Mouse (Mus musculus) liver, embryonic 11.5 days (tissue): ENCODE measurements around the gene 4931429L15Rik. TPM values are rescaled to one million over a fixed set of nuclear protein-coding genes. Genes with fewer than 3 reads are reported as not detected.
A peak's percentile ranks its signal among the peaks of the same experiment; 100 is the strongest.
"Not testable (repeated sequence)": the region's sequence is repeated elsewhere in the genome, so short reads cannot be mapped to it uniquely, and the experiment has no call there.

ENCODE experiments used
- ATAC-seq: fragments of 200-750 bp; cut with Nextera tagmentation; replicated peaks from 2 replicates; pipeline ENCODE4 v1.8.0; 2017; ENCODE audit warnings: moderate number of reproducible peaks, mild to moderate bottlenecking, moderate TSS enrichment, moderate library complexity; ENCODE audit not compliant: low FRiP score
- DNase-seq: peaks from one replicate; pipeline ENCODE4 v3.0.0-alpha.2; 2017; ENCODE audit warnings: low spot score
- H3K27ac ChIP-seq: fragments of 300-500 bp; sonication (generic); 2 replicates; pipeline ENCODE4 v1.5.1; 2014; ENCODE audit warnings: mild to moderate bottlenecking, low read depth, low read length, control low read depth
- H3K27me3 ChIP-seq: fragments of 300-500 bp; sonication (generic); replicated peaks from 2 replicates; pipeline ENCODE4 v1.6.1; 2014; ENCODE audit warnings: low read length, mixed read lengths; ENCODE audit not compliant: control insufficient read depth, insufficient read depth
- H3K36me3 ChIP-seq: fragments of 300-500 bp; sonication (generic); 2 replicates; pipeline ENCODE4 v1.6.1; 2014; ENCODE audit warnings: mild to moderate bottlenecking, low read length, moderate library complexity, mixed read lengths; ENCODE audit not compliant: control insufficient read depth, insufficient read depth
- H3K4me1 ChIP-seq: fragments of 300-500 bp; sonication (generic); replicated peaks from 2 replicates; pipeline ENCODE4 v1.6.1; 2014; ENCODE audit warnings: low read length, mixed read lengths; ENCODE audit not compliant: control insufficient read depth, insufficient read depth
- H3K4me2 ChIP-seq: fragments of 300-500 bp; sonication (generic); 2 replicates; pipeline ENCODE4 v1.6.1; 2014; ENCODE audit warnings: mild to moderate bottlenecking, control low read depth, moderate library complexity
- H3K4me3 ChIP-seq: fragments of 300-500 bp; sonication (generic); 2 replicates; pipeline ENCODE4 v1.5.1; 2014; ENCODE audit warnings: low read depth, low read length, control low read depth
- H3K9ac ChIP-seq: fragments of 300-500 bp; sonication (generic); 2 replicates; pipeline ENCODE4 v1.6.1; 2014; ENCODE audit warnings: low read depth, low read length, control low read depth
- H3K9me3 ChIP-seq: fragments of 300-500 bp; sonication (generic); 2 replicates; pipeline ENCODE4 v1.6.1; 2016; ENCODE audit warnings: low read length, inconsistent platforms, mixed read lengths; ENCODE audit not compliant: control insufficient read depth
- WGBS: fragments of 180-500 bp; shearing (Covaris S2); extraction: QIAGEN DNeasy Blood & Tissue Kit; methylation state at CpG from one replicate; pipeline ENCODE4 v1.1.7; 2014; 5-methylcytosine and 5-hydroxymethylcytosine counted together
- polyA plus RNA-seq: library from polyadenylated mRNA; unstranded; fragments of >200 nt; fragmentation: Nextera tagmentation; extraction: Ambion mirVana; gene quantifications from 2 replicates; pipeline ENCODE4 v1.2.1, GENCODE M21; 2014

The 4931429L15Rik gene
- polyA plus RNA-seq, 1 experiment from 2014 or later, result not detected

DNA sequence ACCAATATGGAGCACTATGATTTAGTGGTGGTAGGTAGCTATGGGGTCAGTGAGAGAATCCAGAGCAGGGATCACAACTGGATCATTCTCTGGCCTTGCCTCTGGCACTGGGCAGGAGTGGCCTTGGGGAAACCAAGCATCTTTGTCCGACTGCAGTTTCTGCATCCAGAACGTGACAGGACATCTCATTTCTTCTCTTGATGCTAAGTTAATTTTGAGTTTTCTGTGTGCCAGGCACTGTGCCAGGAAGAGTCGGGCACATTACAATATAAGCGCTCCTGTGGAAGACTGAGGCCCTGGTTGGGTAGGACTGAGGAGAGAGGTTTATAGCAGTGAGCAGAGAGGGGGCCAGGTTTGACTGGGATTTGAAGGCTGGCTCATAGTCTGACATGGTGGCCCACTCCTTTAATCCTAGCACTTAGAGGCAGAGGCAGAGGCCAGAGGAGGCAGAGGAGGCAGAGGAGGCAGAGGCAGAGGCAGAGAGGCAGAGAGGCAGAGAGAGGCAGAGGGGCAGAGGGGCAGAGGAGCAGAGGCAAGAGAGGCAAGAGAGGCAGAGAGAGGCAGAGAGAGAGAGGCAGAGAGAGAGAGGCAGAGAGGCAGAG lies 19.4 kb upstream of the 4931429L15Rik start:
- H3K36me3 ChIP-seq, result no peaks in the 10 kb centered on the region
- no peak overlapping the region for H3K4me3 ChIP-seq
- WGBS, result 75% methylated on average over 4 of the region's 4 CpGs
- no peaks in the 10 kb centered on the region for H3K9me3 ChIP-seq
- DNase-seq, result peak; percentile 15
- H3K4me1 ChIP-seq, result no peaks in the 10 kb centered on the region
- no peak for ATAC-seq
- H3K27ac ChIP-seq, result no peak overlapping the region
- H3K9ac ChIP-seq, result no peak overlapping the region
- peaks cover 12% of the 10 kb centered on the region; the same call in 1 of the 2 replicates for H3K27me3 ChIP-seq
- H3K4me2 ChIP-seq, result no peak overlapping the region

DNA sequence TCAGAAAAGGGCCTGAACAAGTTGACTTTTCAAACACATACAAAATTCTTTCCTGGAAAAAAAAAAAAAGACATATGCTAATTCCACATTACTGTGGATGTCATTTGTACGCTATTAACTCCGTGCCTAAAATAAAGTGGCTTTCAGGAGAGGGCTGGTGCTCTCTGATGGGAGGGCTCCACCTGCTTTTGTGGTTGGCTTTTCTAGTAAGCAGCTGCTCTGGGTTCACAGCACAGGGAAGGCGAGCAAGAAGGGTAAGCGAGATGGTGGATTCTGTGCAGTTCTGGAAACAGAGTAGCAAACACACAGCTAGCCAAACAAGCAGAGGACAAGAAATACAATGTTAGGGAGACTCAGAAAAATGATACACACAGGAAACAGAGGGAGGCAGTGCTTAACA lies 18.6 kb upstream of the 4931429L15Rik start:
- Histone ChIP-seq H3K4me2 (no peak overlapping the region), H3K27ac (no peak overlapping the region), H3K36me3 (no peaks in the 10 kb centered on the region), H3K27me3 (peaks cover 15% of the 10 kb centered on the region; the same call in 1 of the 2 replicates), H3K4me3 (no peak overlapping the region), H3K9ac (no peak overlapping the region), H3K4me1 (no peaks in the 10 kb centered on the region), H3K9me3 (no peaks in the 10 kb centered on the region)
- ATAC-seq (no peak), DNase-seq (no peak)
- 64% methylated on average over 4 of the region's 4 CpGs for WGBS

DNA sequence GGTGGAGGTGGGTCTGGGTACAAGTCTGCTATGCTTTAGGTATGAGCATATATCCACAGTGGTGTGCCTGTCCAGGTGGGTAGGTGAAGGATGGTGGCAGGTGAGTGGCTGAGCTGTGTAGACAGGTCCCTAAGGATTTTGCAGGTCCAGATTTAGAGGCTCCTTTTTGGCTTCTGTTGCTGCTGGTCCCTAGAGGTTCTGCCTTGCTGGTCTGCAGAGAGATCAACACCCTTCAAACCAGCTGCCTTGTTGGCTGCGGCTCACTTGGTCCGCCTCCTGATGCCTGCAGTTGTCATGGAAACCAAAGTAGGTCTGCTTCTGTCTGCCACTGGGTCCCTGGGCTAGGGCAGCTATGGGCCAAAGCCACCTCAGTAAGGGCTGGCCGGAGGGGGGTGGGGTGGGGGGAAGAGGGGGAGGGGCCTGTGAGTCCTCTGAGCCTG lies 18.1 kb upstream of the 4931429L15Rik start:
- Histone ChIP-seq H3K27me3 (peaks cover 18% of the 10 kb centered on the region; the same call in 1 of the 2 replicates), H3K9me3 (no peaks in the 10 kb centered on the region), H3K4me2 (no peak overlapping the region), H3K27ac (no peak overlapping the region), H3K4me1 (no peaks in the 10 kb centered on the region), H3K36me3 (no peaks in the 10 kb centered on the region), H3K9ac (no peak overlapping the region), H3K4me3 (no peak overlapping the region)
- 30% methylated on average over 3 of the region's 3 CpGs for WGBS
- ATAC-seq, result no peak
- DNase-seq, result peak; percentile 32

DNA sequence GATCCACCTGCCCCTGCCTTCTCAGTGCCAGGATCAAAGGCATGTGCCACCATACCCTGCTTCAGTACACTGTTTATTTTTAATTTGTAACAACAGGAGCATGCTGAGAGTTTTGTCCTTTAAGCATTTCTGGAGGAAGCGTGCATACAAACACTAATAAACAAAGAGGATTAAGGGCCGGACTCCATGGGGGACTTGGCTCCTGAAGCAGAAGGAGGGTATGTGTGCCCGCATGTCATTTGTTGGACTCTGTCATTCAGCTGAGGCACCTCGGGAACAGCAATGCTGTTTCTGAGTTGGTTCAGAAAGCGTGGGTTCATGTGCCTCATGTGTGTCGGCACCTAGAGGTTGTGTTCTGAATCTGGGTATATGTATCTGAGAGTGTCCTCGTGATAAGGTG lies 17.5 kb upstream of the 4931429L15Rik start:
- Histone ChIP-seq H3K4me3 (no peak overlapping the region), H3K36me3 (no peaks in the 10 kb centered on the region), H3K4me1 (no peaks in the 10 kb centered on the region), H3K9me3 (no peaks in the 10 kb centered on the region), H3K4me2 (no peak overlapping the region), H3K9ac (no peak overlapping the region), H3K27me3 (peaks cover 21% of the 10 kb centered on the region; the same call in 1 of the 2 replicates), H3K27ac (no peak overlapping the region)
- DNase-seq, result peak; percentile 29
- ATAC-seq, result no peak
- WGBS, result 69% methylated on average over 7 of the region's 7 CpGs

DNA sequence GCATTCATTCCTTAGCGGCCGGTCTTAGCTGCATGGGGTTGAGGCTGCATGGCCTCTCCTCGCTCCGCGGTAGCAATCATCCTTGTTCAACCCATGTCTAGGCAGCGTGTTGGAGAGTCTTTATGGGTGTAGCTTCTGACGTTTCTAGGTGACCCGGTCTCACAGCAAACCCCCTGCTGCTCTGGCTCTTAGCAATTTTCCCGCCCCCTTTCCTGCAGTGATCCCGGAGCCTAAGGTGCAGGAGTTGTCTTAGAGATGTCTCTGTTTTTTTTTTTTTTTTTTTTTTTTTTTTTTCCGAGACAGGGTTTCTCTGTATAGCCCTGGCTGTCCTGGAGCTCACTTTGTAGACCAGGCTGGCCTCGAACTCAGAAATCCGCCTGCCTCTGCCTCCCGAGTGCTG lies 16.5 kb upstream of the 4931429L15Rik start:
- peaks cover 21% of the 10 kb centered on the region; the same call in 1 of the 2 replicates for H3K27me3 ChIP-seq
- peak; percentile 12 for DNase-seq
- H3K4me2 ChIP-seq, H3K4me1 ChIP-seq, H3K36me3 ChIP-seq, H3K27ac ChIP-seq, ATAC-seq, H3K9ac ChIP-seq, H3K4me3 ChIP-seq, H3K9me3 ChIP-seq: not testable (repeated sequence)
- 73% methylated on average over 12 of the region's 14 CpGs for WGBS

DNA sequence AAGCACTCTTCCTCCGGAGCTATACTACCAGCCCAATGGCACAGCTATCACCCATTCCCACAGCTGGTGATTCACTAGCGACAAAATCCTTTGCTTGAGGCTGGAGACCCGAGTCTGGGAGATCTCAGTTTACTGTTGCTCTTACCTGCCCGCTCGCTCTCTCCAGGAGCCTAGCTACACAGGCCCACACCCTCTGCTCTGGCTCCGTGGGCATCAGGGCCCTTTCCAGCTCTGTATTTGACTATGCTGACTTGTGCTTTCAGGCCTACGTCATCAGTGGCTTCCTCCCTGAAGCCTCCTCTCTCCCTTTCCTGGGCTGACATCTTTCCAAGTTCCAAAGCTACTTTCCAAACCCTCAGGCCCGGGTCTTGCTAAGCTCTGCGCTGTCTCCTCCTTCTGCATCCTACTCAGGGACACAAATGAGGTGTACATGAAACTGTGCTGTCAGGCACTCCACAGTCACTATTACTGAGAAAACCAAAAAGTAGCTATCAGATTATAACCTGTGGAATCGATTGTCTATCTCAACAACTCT lies 15.7 kb upstream of the 4931429L15Rik start:
- Histone ChIP-seq H3K9ac (no peak overlapping the region), H3K4me3 (no peak overlapping the region), H3K4me1 (no peaks in the 10 kb centered on the region), H3K36me3 (no peaks in the 10 kb centered on the region), H3K4me2 (no peak overlapping the region), H3K27me3 (peaks cover 21% of the 10 kb centered on the region; the same call in 1 of the 2 replicates), H3K9me3 (no peaks in the 10 kb centered on the region), H3K27ac (no peak overlapping the region)
- DNase-seq (peak; percentile 26), ATAC-seq (no peak)
- WGBS, result 65% methylated on average over 10 of the region's 10 CpGs

DNA sequence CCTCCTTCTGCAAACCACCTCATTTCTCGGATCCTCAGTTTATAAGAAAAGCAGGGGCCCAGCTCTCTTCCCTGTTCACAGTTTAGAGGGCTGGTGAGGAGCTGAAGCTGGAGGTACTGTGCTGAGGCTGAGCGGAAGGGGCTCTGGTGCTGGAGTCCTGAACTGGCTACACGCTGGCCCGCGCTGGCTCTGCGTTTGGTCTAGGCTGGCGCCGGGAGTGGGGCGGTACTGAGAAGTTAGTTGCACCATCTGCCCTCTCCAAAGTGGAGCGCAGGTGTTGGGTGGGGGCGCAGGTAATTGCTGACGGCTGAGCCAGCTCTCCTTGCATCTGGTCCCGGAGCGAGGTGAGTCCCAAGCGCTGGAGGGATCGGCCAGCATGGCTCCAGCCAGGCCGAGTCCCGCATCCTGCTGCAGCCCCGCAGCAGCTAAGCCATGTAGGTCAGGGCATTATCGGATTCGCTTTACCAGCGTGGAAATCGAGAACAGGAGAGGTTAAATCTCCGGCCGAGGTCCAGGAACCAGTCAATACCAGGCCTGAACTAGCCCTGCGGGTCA lies 14.8 kb upstream of the 4931429L15Rik start:
- no peak overlapping the region for H3K27ac ChIP-seq
- no peak overlapping the region for H3K9ac ChIP-seq
- H3K4me2 ChIP-seq, result no peak overlapping the region
- H3K9me3 ChIP-seq, result no peaks in the 10 kb centered on the region
- 31% methylated on average over 26 of the region's 26 CpGs for WGBS
- peaks cover 24% of the 10 kb centered on the region; the same call in 1 of the 2 replicates for H3K27me3 ChIP-seq
- peak; percentile 30 for DNase-seq
- H3K4me3 ChIP-seq, result no peak overlapping the region
- ATAC-seq, result no peak
- no peaks in the 10 kb centered on the region; the same call in 1 of the 2 replicates for H3K4me1 ChIP-seq
- no peaks in the 10 kb centered on the region for H3K36me3 ChIP-seq

DNA sequence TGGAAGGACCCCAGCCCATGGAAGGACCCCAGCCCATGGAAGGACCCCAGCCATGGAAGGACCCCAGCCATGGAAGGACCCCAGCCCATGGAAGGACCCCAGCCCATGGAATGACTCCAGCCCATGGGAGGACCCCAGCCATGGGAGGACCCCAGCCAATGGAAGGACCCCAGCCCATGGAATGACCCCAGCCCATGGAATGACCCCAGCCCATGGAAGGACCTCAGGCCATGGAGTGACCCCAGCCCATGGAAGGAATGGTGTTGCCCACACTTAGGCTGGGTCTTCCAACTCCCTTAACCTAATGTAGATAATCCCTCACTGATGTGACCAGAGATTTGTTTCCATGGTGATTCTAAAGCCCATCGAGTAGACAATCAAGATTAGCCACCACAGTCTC lies 11.5 kb upstream of the 4931429L15Rik start:
- no peak overlapping the region for H3K4me3 ChIP-seq
- peaks cover 4% of the 10 kb centered on the region for H3K4me1 ChIP-seq
- no peak overlapping the region for H3K4me2 ChIP-seq
- peaks cover 26% of the 10 kb centered on the region for H3K27me3 ChIP-seq
- no peaks in the 10 kb centered on the region for H3K36me3 ChIP-seq
- ATAC-seq (no peak), DNase-seq (peak; percentile 10)
- 81% methylated on average over 1 of the region's 1 CpGs for WGBS
- no peaks in the 10 kb centered on the region for H3K9me3 ChIP-seq
- H3K9ac ChIP-seq, result no peak overlapping the region
- no peak overlapping the region for H3K27ac ChIP-seq

DNA sequence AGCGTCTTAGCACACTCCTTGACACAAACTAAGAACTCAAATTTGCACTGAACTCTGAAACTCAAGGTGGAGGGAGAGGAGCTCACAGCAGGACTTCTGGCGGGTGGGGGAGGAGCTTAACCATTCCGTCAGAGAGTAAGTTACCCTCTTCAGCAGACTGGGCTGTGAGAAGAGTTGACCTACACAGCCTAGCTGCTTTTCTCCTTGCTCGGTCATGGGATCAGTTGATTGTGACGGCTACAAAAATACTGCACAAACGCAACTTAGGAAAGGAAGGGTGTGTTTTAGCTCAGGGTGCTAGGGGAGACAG lies 10.8 kb upstream of the 4931429L15Rik start:
- DNase-seq, result no peak
- no peak for ATAC-seq
- Histone ChIP-seq H3K27me3 (peaks cover 25% of the 10 kb centered on the region), H3K9me3 (no peaks in the 10 kb centered on the region), H3K36me3 (no peaks in the 10 kb centered on the region), H3K9ac (no peak overlapping the region), H3K4me2 (peak overlapping the region; percentile 30; the same call in 1 of the 2 replicates), H3K27ac (no peak overlapping the region), H3K4me1 (peaks cover 4% of the 10 kb centered on the region), H3K4me3 (no peak overlapping the region)
- WGBS, result 38% methylated on average over 6 of the region's 6 CpGs
